In genomic region chr11:19828959-19829401, GRCm38 (mm10) we compare ENCODE assay signal across 13 mouse cellular contexts.
DNase-seq lines count a peak whose midpoint lies in the region; ATAC-seq and TF ChIP-seq lines count a peak whose summit lies in the region.
"Had no signal": no experiment of that assay in that cellular context is flagged by ENCODE, and none has a peak within 500 bp of the region (broad histone marks: within the 10 kb centered on the region; RNA-seq: fewer than 3 reads in every experiment).

No protein-coding gene starts in this region.

- no peak overlapping the region for H3K4me2 ChIP-seq in lung, embryonic 16.5 days (ENCODE audit: low read depth, low read length)
- no peak overlapping the region for H3K4me2 ChIP-seq in stomach, postnatal 0 days (replicated peaks; ENCODE audit: low read depth)
- H3K4me2 ChIP-seq in forebrain, embryonic 13.5 days: no peak overlapping the region
- H3K4me2 ChIP-seq in forebrain, postnatal 0 days (ENCODE audit: low read depth): no peak overlapping the region
- H3K4me2 ChIP-seq: liver, embryonic 13.5 days; midbrain, embryonic 11.5 days had no signal

- 34% methylated on average over 8 of the region's 8 CpGs for WGBS in lung, embryonic 16.5 days
- 60% methylated on average over 8 of the region's 8 CpGs for WGBS in stomach, postnatal 0 days
- 67% methylated on average over 8 of the region's 8 CpGs for WGBS in forebrain, embryonic 13.5 days
- WGBS in forebrain, postnatal 0 days: 65% methylated on average over 8 of the region's 8 CpGs

- H3K9ac ChIP-seq in lung, embryonic 16.5 days (ENCODE audit: low read length): no peak overlapping the region
- no peak overlapping the region for H3K9ac ChIP-seq in stomach, postnatal 0 days (ENCODE audit: low read length)
- H3K9ac ChIP-seq in forebrain, embryonic 13.5 days: no peak overlapping the region
- H3K9ac ChIP-seq in forebrain, postnatal 0 days: no peak overlapping the region
- H3K9ac ChIP-seq: liver, embryonic 13.5 days had no signal

- no peaks in the 10 kb centered on the region for H3K9me3 ChIP-seq in lung, embryonic 16.5 days (ENCODE audit: control insufficient read depth, low read length)
- H3K9me3 ChIP-seq in stomach, postnatal 0 days (ENCODE audit: control insufficient read depth, low read length): no peaks in the 10 kb centered on the region
- no peaks in the 10 kb centered on the region for H3K9me3 ChIP-seq in forebrain, embryonic 13.5 days (replicated peaks)
- no peaks in the 10 kb centered on the region for H3K9me3 ChIP-seq in forebrain, postnatal 0 days (ENCODE audit: low read length)
- H3K9me3 ChIP-seq: heart, embryonic 10.5 days; liver, embryonic 13.5 days had no signal

- no peak overlapping the region for H3K4me3 ChIP-seq in lung, embryonic 16.5 days (ENCODE audit: low read length)
- no peak overlapping the region for H3K4me3 ChIP-seq in stomach, postnatal 0 days (ENCODE audit: low read depth, low read length)
- H3K4me3 ChIP-seq in forebrain, embryonic 13.5 days: no peak overlapping the region
- H3K4me3 ChIP-seq in forebrain, postnatal 0 days (ENCODE audit: low read depth, low read length): no peak overlapping the region
- H3K4me3 ChIP-seq: heart, embryonic 10.5 days; liver, embryonic 13.5 days had no signal

- H3K36me3 ChIP-seq in lung, embryonic 16.5 days (ENCODE audit: control insufficient read depth, insufficient read depth, low read length): no peaks in the 10 kb centered on the region
- H3K36me3 ChIP-seq in stomach, postnatal 0 days (ENCODE audit: control insufficient read depth, insufficient read depth, low read length): no peaks in the 10 kb centered on the region
- no peaks in the 10 kb centered on the region for H3K36me3 ChIP-seq in forebrain, embryonic 13.5 days (ENCODE audit: poor library complexity, severe bottlenecking)
- no peaks in the 10 kb centered on the region for H3K36me3 ChIP-seq in forebrain, postnatal 0 days (ENCODE audit: insufficient read depth)
- H3K36me3 ChIP-seq: heart, embryonic 10.5 days; liver, embryonic 13.5 days had no signal

- TF ChIP-seq CTCF in stomach, postnatal 0 days (IDR thresholded peaks at IDR 0.05; ENCODE audit: low read depth): no peak
- no peak for TF ChIP-seq CTCF in forebrain, postnatal 0 days (IDR thresholded peaks at IDR 0.05; ENCODE audit: low read depth)

- TF ChIP-seq EP300 in stomach, postnatal 0 days (optimal IDR thresholded peaks at IDR 0.05): no peak

- peak; percentile 12 for DNase-seq in cerebellum, adult 11-12 months
- no peak for DNase-seq in cerebellum, postnatal 14 days
- no peak for DNase-seq in lung, adult 18-20 months
- DNase-seq in kidney, postnatal 36 days: peak; percentile 30 to 53
- DNase-seq in stomach, postnatal 0 days (ENCODE audit: low spot score): no peak
- DNase-seq in forebrain, postnatal 0 days: no peak
- DNase-seq: gastrocnemius, postnatal 10 days; liver, embryonic 13.5 days had no signal

- ATAC-seq in lung, embryonic 16.5 days (ENCODE audit: low read depth): peak; percentile 46; the same call in 1 of the 2 replicates
- peak; percentile 36; the same call in 1 of the 2 replicates for ATAC-seq in stomach, postnatal 0 days (ENCODE audit: low FRiP score, low TSS enrichment)
- no peak for ATAC-seq in forebrain, embryonic 13.5 days
- ATAC-seq in forebrain, postnatal 0 days: no peak
- ATAC-seq: inflammation-experienced regulatory T-cells, adult 6 months had no signal

- peaks cover 17% of the 10 kb centered on the region for H3K4me1 ChIP-seq in lung, embryonic 16.5 days (replicated peaks; ENCODE audit: control insufficient read depth, insufficient read depth, low read length)
- no peaks in the 10 kb centered on the region for H3K4me1 ChIP-seq in stomach, postnatal 0 days (replicated peaks; ENCODE audit: control insufficient read depth, insufficient read depth)
- no peaks in the 10 kb centered on the region for H3K4me1 ChIP-seq in forebrain, embryonic 13.5 days
- H3K4me1 ChIP-seq in forebrain, postnatal 0 days (ENCODE audit: insufficient read depth): no peaks in the 10 kb centered on the region

- no peak overlapping the region; the same call in 1 of the 2 replicates for H3K27ac ChIP-seq in lung, embryonic 16.5 days (ENCODE audit: low read length)
- H3K27ac ChIP-seq in stomach, postnatal 0 days (replicated peaks): no peak overlapping the region; the same call in 1 of the 2 replicates
- no peak overlapping the region for H3K27ac ChIP-seq in forebrain, embryonic 13.5 days
- no peak overlapping the region for H3K27ac ChIP-seq in forebrain, postnatal 0 days (ENCODE audit: low read depth, low read length)
- H3K27ac ChIP-seq: liver, embryonic 13.5 days had no signal

- no peaks in the 10 kb centered on the region for H3K27me3 ChIP-seq in lung, embryonic 16.5 days (ENCODE audit: control insufficient read depth, insufficient read depth, low read depth, low read length)
- no peaks in the 10 kb centered on the region for H3K27me3 ChIP-seq in stomach, postnatal 0 days (ENCODE audit: control insufficient read depth, insufficient read depth, low read length)
- H3K27me3 ChIP-seq in forebrain, embryonic 13.5 days: peaks cover 8% of the 10 kb centered on the region; the same call in 1 of the 2 replicates
- no peaks in the 10 kb centered on the region; the same call in 1 of the 2 replicates for H3K27me3 ChIP-seq in forebrain, postnatal 0 days (ENCODE audit: insufficient read depth, low read length)
- H3K27me3 ChIP-seq: liver, embryonic 13.5 days had no signal

Comparison
In these comparisons a context has a peak if more than half of its experiments do, and no peak if none do; other contexts are left out.
1. DNase-seq: peak in cerebellum, adult 11-12 months (single experiment) and kidney, postnatal 36 days (2 of 2); none in cerebellum, postnatal 14 days (0 of 2), lung, adult 18-20 months (0 of 2), stomach, postnatal 0 days (single experiment) and forebrain, postnatal 0 days (single experiment).
2. ATAC-seq: peak in lung, embryonic 16.5 days (single experiment) and stomach, postnatal 0 days (single experiment); none in forebrain, embryonic 13.5 days (single experiment) and forebrain, postnatal 0 days (single experiment).